8 mouse cellular contexts compared by ENCODE assay signal in genomic region chr7:144935563-144935962, GRCm38 (mm10). TPM values are rescaled to one million over a fixed set of nuclear protein-coding genes. Genes with fewer than 3 reads are reported as not detected.
DNase-seq lines count a peak whose midpoint lies in the region.

No protein-coding gene starts in this region.

- DNase-seq in heart, adult 18-20 months = peak; percentile 35 to 54
- no peak for DNase-seq in heart, adult 8-10 months (ENCODE audit: low spot score)
- DNase-seq in right cerebral cortex, postnatal 10 days (ENCODE audit: low spot score in 2 of 2) = peak; percentile 58 to 64
- no peak for DNase-seq in right cerebral cortex, postnatal 14 days
- DNase-seq in cerebellum, postnatal 36 days = peak; percentile 75 to 80
- DNase-seq in kidney, postnatal 36 days = peak; percentile 30 to 39
- DNase-seq in ovary, adult 18-20 months (ENCODE audit: low spot score) = no peak
- no peak for DNase-seq in yolk sac, embryonic 10.5 days (ENCODE audit: low spot score)

RNA-seq across cellular contexts. Expression of gene Ccnd1, which starts 4.2 kb away (rescaled TPM):
- 10 to 100 TPM; 38.3 to 62.8 TPM for total RNA-seq in heart, adult 18-20 months (2021)
- total RNA-seq in heart, adult 8-10 months (2022) = 10 to 100 TPM; 30.1 to 64.0 (median 45.1) TPM

RNA-seq across cellular contexts. Expression of gene LTO1, which starts 20.7 kb away (rescaled TPM):
- 10 to 100 TPM; 18.1 to 18.3 TPM for total RNA-seq in heart, adult 18-20 months (2021)
- total RNA-seq in heart, adult 8-10 months (2022) = 10 to 100 TPM; 14.6 to 18.2 (median 17.4) TPM

RNA-seq across cellular contexts. Expression of gene Fgf15, which starts 39.2 kb away (rescaled TPM):
- total RNA-seq in heart, adult 18-20 months (2021) = not detected
- not detected for total RNA-seq in heart, adult 8-10 months (2022)

Comparison
In these comparisons a context has a peak if more than half of its experiments do, and no peak if none do; other contexts are left out.
1. DNase-seq: peak in heart, adult 18-20 months (2 of 2), right cerebral cortex, postnatal 10 days (2 of 2), cerebellum, postnatal 36 days (2 of 2) and kidney, postnatal 36 days (2 of 2); none in heart, adult 8-10 months (single experiment), right cerebral cortex, postnatal 14 days (single experiment), ovary, adult 18-20 months (single experiment) and yolk sac, embryonic 10.5 days (single experiment).